Mouse (Mus musculus): ENCODE measurements at regions not wholly inside any gene's neighbourhood (a gene's known extent, or its start where the extent isn't known, plus 50 kb on each side); places are given as distances from the start of the nearest gene placed in this dataset.

DNA sequence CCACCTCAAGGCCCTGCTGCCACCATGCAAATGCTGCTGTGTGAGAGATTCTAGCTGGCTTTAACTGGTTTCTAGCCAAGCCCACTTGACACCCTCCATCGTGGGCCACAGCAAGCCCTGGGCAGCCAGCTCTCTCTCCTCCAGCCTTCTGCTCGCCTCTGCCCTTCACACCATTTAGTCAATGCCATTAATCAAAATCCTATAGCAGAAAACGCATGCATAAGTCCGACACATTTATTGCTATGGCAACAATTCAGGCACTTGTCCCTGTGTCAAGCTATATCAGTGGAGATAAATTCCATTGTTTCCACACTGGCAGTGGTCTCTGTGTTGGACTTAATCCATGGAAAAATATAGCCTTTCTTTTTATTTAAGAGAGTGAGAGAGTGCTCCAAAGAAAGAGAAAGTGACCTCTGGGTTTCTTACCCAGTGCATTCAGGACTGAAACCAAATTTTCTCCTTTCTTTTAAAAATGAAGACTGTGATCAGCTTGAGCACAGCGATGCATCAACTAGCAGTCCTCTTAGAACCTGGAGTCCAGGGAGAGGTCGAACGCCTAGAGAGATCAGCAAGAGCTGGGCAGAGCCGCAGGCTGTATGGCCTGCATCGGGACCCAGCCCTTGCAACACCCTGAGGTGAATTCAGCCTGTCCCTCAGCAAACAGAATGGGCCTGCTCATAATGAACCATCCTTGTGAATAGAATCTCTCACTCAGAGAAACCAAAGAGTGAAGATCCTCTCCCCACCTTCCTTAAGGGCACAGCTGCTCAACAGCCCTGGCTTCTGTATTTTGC lies 93.1 kb upstream of the Tox3 start:
- 19% methylated on average over 9 of the region's 9 CpGs for WGBS
- no peak for ATAC-seq (ENCODE audit: low FRiP score)

GRCm38 (mm10) chr8:90414021-90414420 lies 65.9 kb upstream of the Tox3 start:
- no peak for ATAC-seq (ENCODE audit: low FRiP score)
- H3K4me2 ChIP-seq, result no peak overlapping the region
- no peak overlapping the region for H3K27ac ChIP-seq (replicated peaks)
- H3K9ac ChIP-seq (replicated peaks), result no peak overlapping the region
- H3K9me3 ChIP-seq (replicated peaks), result no peaks in the 10 kb centered on the region
- H3K4me1 ChIP-seq, result no peaks in the 10 kb centered on the region
- H3K27me3 ChIP-seq (replicated peaks), result no peaks in the 10 kb centered on the region
- H3K4me3 ChIP-seq (replicated peaks), result no peak overlapping the region
- WGBS, result 76% methylated on average over 2 of the region's 2 CpGs
- no peaks in the 10 kb centered on the region for H3K36me3 ChIP-seq

More for the DNA sequence above, 93.1 kb upstream of the Tox3 start:
- Histone ChIP-seq H3K4me1 (peaks cover 5% of the 10 kb centered on the region), H3K9me3 (replicated peaks) (no peaks in the 10 kb centered on the region), H3K27me3 (replicated peaks) (no peaks in the 10 kb centered on the region), H3K4me2 (no peak overlapping the region), H3K4me3 (replicated peaks) (no peak overlapping the region), H3K27ac (replicated peaks) (no peak overlapping the region; the same call in 1 of the 2 replicates), H3K9ac (replicated peaks) (no peak overlapping the region), H3K36me3 (no peaks in the 10 kb centered on the region)

All from neural tube, embryonic 15.5 days (tissue).